Mouse (Mus musculus): ENCODE measurements around the gene Capns2. TPM values are rescaled to one million over a fixed set of nuclear protein-coding genes. Genes with fewer than 3 reads are reported as not detected.

Gene Capns2
- total and polyA plus RNA-seq, 3 experiments = not detected

DNA sequence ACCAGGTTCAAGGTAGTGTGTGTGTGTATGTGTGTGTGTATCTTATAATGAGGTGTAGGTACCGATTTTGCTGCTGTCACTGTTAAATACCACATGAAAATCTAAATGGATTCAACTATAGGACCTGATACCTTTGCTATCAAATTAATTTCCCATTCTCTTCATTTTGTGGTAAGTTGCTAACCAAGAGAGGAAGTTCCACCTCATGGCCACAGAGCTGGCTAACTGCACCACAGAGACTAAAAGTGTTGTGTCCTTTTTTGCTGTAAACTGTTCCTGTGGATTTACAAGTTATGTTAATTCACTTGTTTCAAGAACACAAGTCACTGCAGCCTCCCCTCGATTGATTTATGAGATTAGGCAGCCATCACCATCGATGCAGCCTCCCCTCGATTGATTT is 3.4 kb upstream of the Capns2 start:
- TF ChIP-seq USF2 (conservative IDR thresholded peaks at IDR 0.05; ENCODE audit: low read depth, low read length) (no peak), USF1 (IDR thresholded peaks at IDR 0.05; ENCODE audit: low read depth, low read length) (no peak), BHLHE40 (IDR thresholded peaks at IDR 0.05; ENCODE audit: low read depth, low read length) (no peak), JUN (IDR thresholded peaks at IDR 0.05; ENCODE audit: insufficient read depth, low read depth, low read length) (no peak), MEF2A (IDR thresholded peaks at IDR 0.05; ENCODE audit: borderline replicate concordance, low read depth, low read length) (no peak)
- H3K36me3 ChIP-seq (replicated peaks in 1 of 2; ENCODE audit: control insufficient read depth in 1 of 2, insufficient read depth in 1 of 2, low read length in 1 of 2) = no peaks in the 10 kb centered on the region
- no peak overlapping the region for H3K4me2 ChIP-seq (ENCODE audit: insufficient read depth, low read depth, poor library complexity, severe bottlenecking)
- no peaks in the 10 kb centered on the region for H3K4me1 ChIP-seq (ENCODE audit: control insufficient read depth in 1 of 2, insufficient read depth in 2 of 2)
- no peaks in the 10 kb centered on the region for H3K79me2 ChIP-seq (replicated peaks; ENCODE audit: control insufficient read depth, extremely low read depth, insufficient read depth, poor library complexity, severe bottlenecking)
- H3K9ac ChIP-seq (ENCODE audit: insufficient read depth, low read depth) = no peak overlapping the region
- no peaks in the 10 kb centered on the region for H3K27me3 ChIP-seq (replicated peaks)
- H3K4me3 ChIP-seq (replicated peaks in 1 of 3; ENCODE audit: low read depth in 2 of 3, low read length in 2 of 3, poor library complexity in 1 of 3) = no peak overlapping the region
- H3K27ac ChIP-seq (ENCODE audit: insufficient read depth, low read depth) = no peak overlapping the region
- in situ Hi-C loops (cut with MboI; ENCODE audit: low pct_ligation_motif_present, low pct_unique_long_range_greater_than_20kb, low sequenced_read_pairs) = no loop called here
- H3K9me3 ChIP-seq (replicated peaks; ENCODE audit: low read length) = peaks cover 68% of the 10 kb centered on the region
- dilution Hi-C loops (cut with MboI; ENCODE audit: extremely low pct_ligation_motif_present, extremely low pct_unique_long_range_greater_than_20kb, low sequenced_read_pairs) = no loop called here
- no peak for DNase-seq (ENCODE audit: extremely low read depth)

GRCm38 (mm10) chr8:92899590-92899989 is 1.6 kb upstream of the Capns2 start:
- no peak for DNase-seq (ENCODE audit: extremely low read depth)
- Histone ChIP-seq H3K36me3 (replicated peaks in 1 of 2; ENCODE audit: control insufficient read depth in 1 of 2, insufficient read depth in 1 of 2, low read length in 1 of 2) (no peaks in the 10 kb centered on the region), H3K4me3 (replicated peaks in 1 of 3; ENCODE audit: low read depth in 2 of 3, low read length in 2 of 3, poor library complexity in 1 of 3) (no peak overlapping the region), H3K4me1 (ENCODE audit: control insufficient read depth in 1 of 2, insufficient read depth in 2 of 2) (no peaks in the 10 kb centered on the region), H3K27me3 (replicated peaks) (no peaks in the 10 kb centered on the region), H3K79me2 (replicated peaks; ENCODE audit: control insufficient read depth, extremely low read depth, insufficient read depth, poor library complexity, severe bottlenecking) (no peaks in the 10 kb centered on the region), H3K4me2 (ENCODE audit: insufficient read depth, low read depth, poor library complexity, severe bottlenecking) (no peak overlapping the region), H3K9ac (ENCODE audit: insufficient read depth, low read depth) (no peak overlapping the region), H3K9me3 (replicated peaks; ENCODE audit: low read length) (peaks cover 67% of the 10 kb centered on the region), H3K27ac (ENCODE audit: insufficient read depth, low read depth) (no peak overlapping the region)
- in situ Hi-C loops (cut with MboI; ENCODE audit: low pct_ligation_motif_present, low pct_unique_long_range_greater_than_20kb, low sequenced_read_pairs) (no loop called here), dilution Hi-C loops (cut with MboI; ENCODE audit: extremely low pct_ligation_motif_present, extremely low pct_unique_long_range_greater_than_20kb, low sequenced_read_pairs) (no loop called here)
- TF ChIP-seq HCFC1 (IDR thresholded peaks at IDR 0.05; ENCODE audit: low read depth, low read length) = no peak
- TF ChIP-seq ELF1 (IDR thresholded peaks at IDR 0.05; ENCODE audit: low read depth, low read length) = no peak
- TF ChIP-seq CTCF (conservative IDR thresholded peaks at IDR 0.05 in 1 of 2, IDR thresholded peaks at IDR 0.05 in 1 of 2; ENCODE audit: low read depth in 2 of 2, low read length in 2 of 2) = no peak
- no peak for TF ChIP-seq BHLHE40 (IDR thresholded peaks at IDR 0.05; ENCODE audit: low read depth, low read length)
- TF ChIP-seq SMC3 (IDR thresholded peaks at IDR 0.05; ENCODE audit: low read depth, low read length) = no peak
- TF ChIP-seq CHD1 (IDR thresholded peaks at IDR 0.05; ENCODE audit: low read depth, low read length) = no peak
- TF ChIP-seq MYC (IDR thresholded peaks at IDR 0.05; ENCODE audit: low read depth, low read length) = no peak
- TF ChIP-seq CHD2 (IDR thresholded peaks at IDR 0.05; ENCODE audit: low read length) = no peak
- TF ChIP-seq USF2 (conservative IDR thresholded peaks at IDR 0.05; ENCODE audit: low read depth, low read length) = no peak
- no peak for TF ChIP-seq GABPA (IDR thresholded peaks at IDR 0.05; ENCODE audit: insufficient replicate concordance, low read depth, low read length)
- no peak for TF ChIP-seq POLR2AphosphoS2 (IDR thresholded peaks at IDR 0.05; ENCODE audit: low read depth, low read length)
- no peak for TF ChIP-seq EP300 (IDR thresholded peaks at IDR 0.05; ENCODE audit: low read length)

- Histone ChIP-seq H3K4me3 (replicated peaks in 1 of 3; ENCODE audit: low read depth in 2 of 3, low read length in 2 of 3, poor library complexity in 1 of 3) (no peak overlapping the region), H3K9me3 (replicated peaks; ENCODE audit: low read length) (peaks cover 63% of the 10 kb centered on the region), H3K27me3 (replicated peaks) (no peaks in the 10 kb centered on the region), H3K79me2 (replicated peaks; ENCODE audit: control insufficient read depth, extremely low read depth, insufficient read depth, poor library complexity, severe bottlenecking) (no peaks in the 10 kb centered on the region), H3K4me1 (ENCODE audit: control insufficient read depth in 1 of 2, insufficient read depth in 2 of 2) (no peaks in the 10 kb centered on the region), H3K36me3 (replicated peaks in 1 of 2; ENCODE audit: control insufficient read depth in 1 of 2, insufficient read depth in 1 of 2, low read length in 1 of 2) (no peaks in the 10 kb centered on the region), H3K27ac (ENCODE audit: insufficient read depth, low read depth) (no peak overlapping the region), H3K9ac (ENCODE audit: insufficient read depth, low read depth) (no peak overlapping the region), H3K4me2 (ENCODE audit: insufficient read depth, low read depth, poor library complexity, severe bottlenecking) (no peak overlapping the region)
- no peak for DNase-seq (ENCODE audit: extremely low read depth)
- no peak for TF ChIP-seq NELFE (IDR thresholded peaks at IDR 0.05; ENCODE audit: low read depth, low read length)
- no peak for TF ChIP-seq ZMIZ1 (IDR thresholded peaks at IDR 0.05; ENCODE audit: low read depth, low read length)
- TF ChIP-seq USF1 (IDR thresholded peaks at IDR 0.05; ENCODE audit: low read depth, low read length) = no peak
- TF ChIP-seq USF2 (conservative IDR thresholded peaks at IDR 0.05; ENCODE audit: low read depth, low read length) = no peak
- no peak for TF ChIP-seq ZC3H11A (IDR thresholded peaks at IDR 0.05; ENCODE audit: low read depth, low read length)
- TF ChIP-seq BHLHE40 (IDR thresholded peaks at IDR 0.05; ENCODE audit: low read depth, low read length) = no peak
- no peak for TF ChIP-seq ZNF384 (IDR thresholded peaks at IDR 0.05; ENCODE audit: low read depth, low read length)
- no peak for TF ChIP-seq MAZ (IDR thresholded peaks at IDR 0.05; ENCODE audit: low read depth, low read length)
- no peak for TF ChIP-seq PAX5 (IDR thresholded peaks at IDR 0.05; ENCODE audit: low read length)
- TF ChIP-seq CHD2 (IDR thresholded peaks at IDR 0.05; ENCODE audit: low read length) = no peak
- TF ChIP-seq SMC3 (IDR thresholded peaks at IDR 0.05; ENCODE audit: low read depth, low read length) = no peak
- TF ChIP-seq ELF1 (IDR thresholded peaks at IDR 0.05; ENCODE audit: low read depth, low read length) = no peak
- no peak for TF ChIP-seq IRF4 (IDR thresholded peaks at IDR 0.05; ENCODE audit: low read depth, low read length)
- no peak for TF ChIP-seq MXI1 (IDR thresholded peaks at IDR 0.05; ENCODE audit: low read depth, low read length)
- TF ChIP-seq CTCF (conservative IDR thresholded peaks at IDR 0.05 in 1 of 2, IDR thresholded peaks at IDR 0.05 in 1 of 2; ENCODE audit: low read depth in 2 of 2, low read length in 2 of 2) = no peak
- TF ChIP-seq RCOR1 (conservative IDR thresholded peaks at IDR 0.05; ENCODE audit: low read depth, low read length) = no peak
- no peak for TF ChIP-seq MAX (IDR thresholded peaks at IDR 0.05; ENCODE audit: low read length)
- dilution Hi-C loops (cut with MboI; ENCODE audit: extremely low pct_ligation_motif_present, extremely low pct_unique_long_range_greater_than_20kb, low sequenced_read_pairs) = no loop called here
- in situ Hi-C loops (cut with MboI; ENCODE audit: low pct_ligation_motif_present, low pct_unique_long_range_greater_than_20kb, low sequenced_read_pairs) = no loop called here
These were observed 1.8 kb downstream of the Capns2 start for GRCm38 (mm10) chr8:92902981-92903380.

Measured in CH12.LX (cell line).